Mouse (Mus musculus): ENCODE measurements around the gene Add3.
"Not testable (repeated sequence)": the region's sequence is repeated elsewhere in the genome, so short reads cannot be mapped to it uniquely, and the experiment has no call there.

Gene Add3

DNA sequence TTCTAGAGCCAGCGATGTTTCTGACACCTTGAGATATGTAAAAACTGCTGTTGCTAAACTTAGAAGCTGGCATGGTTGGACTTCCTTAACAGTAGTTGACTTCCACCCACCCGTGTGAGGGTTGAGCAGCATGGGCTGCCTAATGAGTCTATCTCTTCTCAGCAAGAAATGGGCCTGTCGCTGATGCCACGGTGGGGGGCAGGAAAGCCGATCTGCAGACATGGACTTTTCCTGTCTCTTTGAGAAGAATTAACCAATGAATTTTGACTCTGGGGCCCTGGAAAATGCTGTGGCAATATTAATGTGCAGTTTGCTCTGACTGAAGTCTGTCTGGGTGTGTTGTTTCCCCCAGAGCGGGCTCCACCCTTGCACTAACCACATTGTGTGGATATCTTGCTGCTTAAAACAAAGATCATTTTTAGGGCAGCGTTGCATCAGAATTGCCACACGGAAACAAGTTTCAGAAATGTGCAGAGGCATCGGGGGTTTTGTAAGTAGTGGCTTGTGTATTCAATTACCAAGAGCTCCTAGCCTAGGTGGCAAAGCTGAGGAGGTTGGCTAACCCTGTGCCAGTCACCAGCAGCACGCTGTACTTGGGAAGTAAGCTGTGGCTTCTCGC lies 53.8 kb downstream of the Add3 start:
- peak; percentile 37 for DNase-seq (ENCODE audit: low spot score)

DNA sequence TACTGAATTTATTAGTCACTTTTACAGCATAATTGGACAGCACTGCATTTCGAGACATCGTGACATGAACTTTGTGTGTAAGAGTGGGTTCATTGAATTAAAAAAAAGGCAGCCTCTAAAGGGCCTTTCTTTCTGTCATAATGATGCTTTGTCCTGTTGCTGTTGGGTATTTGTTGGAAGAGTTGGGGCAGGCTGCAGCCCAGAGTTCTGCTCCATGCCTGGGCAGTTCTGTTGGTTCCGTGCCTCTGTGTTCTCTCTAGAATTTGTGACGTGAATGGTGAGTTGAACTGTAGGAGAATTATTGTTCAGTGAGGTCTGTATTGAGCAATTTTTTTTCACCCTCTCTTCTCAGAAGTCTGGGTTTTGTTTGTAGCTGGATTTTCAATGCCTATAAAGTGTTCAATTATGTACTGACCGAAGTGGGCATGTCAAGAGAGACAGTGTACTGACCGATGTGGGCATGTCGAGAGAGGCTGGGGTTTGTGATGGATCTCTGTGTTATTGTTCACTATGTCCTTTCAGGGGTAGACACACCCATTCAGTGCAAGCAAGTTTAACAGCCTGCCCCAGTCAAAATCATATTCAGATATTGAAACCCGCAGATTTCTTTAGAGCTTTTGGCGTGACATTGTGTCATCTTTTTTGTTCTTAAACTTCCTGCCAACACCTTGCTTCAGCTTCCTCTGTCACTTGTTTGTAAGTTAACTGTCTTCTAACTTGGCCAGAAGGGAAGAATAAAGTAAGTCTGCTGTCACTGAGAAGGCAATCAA lies 54.7 kb downstream of the Add3 start:
- no peak for DNase-seq (ENCODE audit: low spot score)

DNA sequence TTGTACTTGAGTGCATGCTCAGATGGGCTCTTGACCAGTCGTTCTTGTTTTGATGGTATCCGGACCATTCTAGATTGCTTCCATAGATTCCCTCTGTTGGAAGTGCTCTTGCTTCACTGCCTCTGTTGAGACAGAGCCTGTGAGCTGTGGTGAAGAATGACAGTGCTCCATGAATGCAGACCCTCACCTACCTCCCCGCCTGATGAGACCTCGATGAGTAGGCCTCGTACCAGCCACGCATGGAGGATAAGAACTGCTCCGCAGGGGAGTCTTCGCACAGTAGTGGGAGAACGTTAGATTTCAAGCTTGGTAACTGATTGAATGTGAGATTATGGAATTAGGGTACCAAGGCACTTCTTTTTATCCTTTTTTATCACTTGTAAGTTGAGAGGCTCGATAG lies 56.7 kb downstream of the Add3 start:
- no peak for DNase-seq (ENCODE audit: low spot score)

DNA sequence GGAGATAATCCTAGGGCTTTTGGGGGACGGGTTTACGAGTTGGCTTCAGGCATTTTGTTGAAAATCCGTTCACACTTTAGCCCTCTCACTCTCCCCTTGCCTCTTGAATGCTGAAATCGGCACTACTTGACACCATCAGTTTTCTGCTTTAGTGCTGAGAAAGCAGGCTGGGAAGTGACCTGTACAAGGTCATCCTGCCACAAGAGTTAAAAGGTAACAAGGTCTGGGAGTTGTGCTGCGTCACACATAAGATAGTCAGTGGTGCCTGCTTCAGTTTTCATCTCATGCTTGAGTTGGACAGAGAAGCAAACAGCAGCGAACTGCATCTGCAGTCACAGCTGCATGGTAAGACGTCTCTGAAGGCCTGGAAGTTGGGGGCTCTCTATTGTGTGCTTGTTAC lies 57.5 kb downstream of the Add3 start:
- DNase-seq (ENCODE audit: low spot score): no peak

DNA sequence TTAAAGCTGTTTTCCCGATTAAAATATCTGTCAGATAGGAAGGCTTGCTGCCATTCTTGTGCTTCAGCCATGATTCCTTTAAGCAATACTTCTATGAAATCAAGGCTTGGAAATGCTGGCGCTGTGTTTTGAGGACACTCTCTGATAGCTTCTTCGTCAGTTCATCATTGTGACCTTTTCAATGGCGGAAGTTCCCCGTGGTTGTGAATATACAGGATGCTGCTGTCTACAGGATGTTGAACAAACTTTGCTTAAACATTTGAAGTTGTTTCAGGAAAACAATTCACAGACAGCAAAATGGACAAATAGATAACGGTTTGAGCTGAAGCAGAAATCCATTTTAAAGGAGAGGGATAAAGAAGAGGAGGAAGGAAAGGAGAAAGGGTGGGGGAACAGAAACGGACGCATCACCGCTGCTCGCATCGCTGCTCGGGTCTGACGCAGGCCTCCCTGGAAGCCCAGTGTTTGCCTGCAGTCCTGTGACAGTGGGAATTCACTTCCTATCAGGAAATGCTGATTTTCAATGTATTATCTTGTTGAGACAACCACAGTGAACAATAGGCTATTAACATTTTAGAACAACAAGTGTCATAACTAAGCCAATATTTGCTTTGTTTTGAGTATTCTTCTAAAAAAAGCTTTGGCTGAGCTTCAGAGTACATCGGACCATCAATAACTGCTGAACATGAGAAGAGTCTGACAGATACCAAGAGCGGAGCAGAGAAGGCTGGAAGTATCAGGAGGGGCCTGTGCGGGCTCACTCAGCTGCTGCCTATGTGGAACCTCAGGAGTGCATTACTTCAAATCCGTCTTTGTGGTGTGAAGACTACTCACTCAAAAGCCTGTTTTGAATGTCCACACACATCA lies 58.7 kb downstream of the Add3 start:
- no peak for DNase-seq (ENCODE audit: low spot score)

DNA sequence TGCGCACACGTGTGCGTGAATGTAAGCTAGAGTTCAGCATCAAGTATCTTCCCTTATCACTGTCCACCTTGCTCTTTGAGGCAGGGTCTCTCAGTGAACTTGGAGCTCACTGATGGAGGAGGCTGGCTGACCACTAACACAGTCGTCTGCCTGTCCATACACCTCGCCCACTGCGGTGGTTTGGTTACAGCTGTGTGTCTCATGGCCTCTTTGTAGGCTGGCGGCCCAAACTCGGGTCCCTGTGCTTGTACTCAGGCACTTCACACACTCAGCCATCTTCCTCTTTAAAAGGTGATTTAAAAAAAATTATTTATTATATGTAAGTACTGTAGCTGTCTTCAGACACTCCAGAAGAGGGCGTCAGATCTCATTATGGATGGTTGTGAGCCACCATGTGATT lies 59.5 kb downstream of the Add3 start:
- DNase-seq (ENCODE audit: low spot score): no peak

DNA sequence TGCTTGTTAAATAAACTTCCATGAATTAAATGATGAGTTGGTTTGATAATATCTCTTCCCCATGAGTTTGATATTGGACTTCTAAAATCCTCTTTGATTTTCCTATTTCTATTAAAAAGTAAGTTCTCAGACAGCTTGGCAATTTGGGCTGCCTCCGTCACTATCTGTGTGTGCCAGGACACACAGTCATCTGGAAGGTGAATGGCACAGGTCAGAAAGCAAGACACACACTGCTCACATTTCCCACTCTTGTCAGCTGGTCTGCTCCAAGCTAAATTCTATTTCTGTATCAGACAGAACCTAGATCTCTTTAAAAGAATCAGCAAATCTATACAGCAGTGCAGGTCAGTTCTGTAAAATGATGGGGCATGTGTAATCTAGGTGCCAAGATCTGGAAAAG lies 61.9 kb downstream of the Add3 start:
- DNase-seq (ENCODE audit: low spot score): no peak

DNA sequence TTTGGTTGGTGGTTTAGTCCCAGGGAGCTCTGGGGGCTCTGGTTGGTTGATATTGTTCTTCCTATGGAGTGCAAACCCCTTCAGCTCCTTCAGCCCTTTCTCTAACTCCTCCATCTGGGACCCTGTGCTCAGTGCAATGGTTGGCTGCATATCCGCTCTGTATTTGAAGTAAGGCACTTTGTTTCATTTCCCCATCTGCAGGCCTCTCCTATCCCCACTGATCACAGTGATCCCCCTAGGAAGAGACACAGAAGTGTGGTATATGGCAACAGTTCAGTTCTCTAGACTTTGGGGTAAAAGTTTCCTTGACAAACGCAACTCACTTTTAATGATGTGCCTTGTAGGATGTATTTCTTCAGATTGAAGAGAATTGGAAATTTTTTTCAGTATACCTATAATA lies 66.7 kb downstream of the Add3 start:
- no peak for DNase-seq (ENCODE audit: low spot score)

DNA sequence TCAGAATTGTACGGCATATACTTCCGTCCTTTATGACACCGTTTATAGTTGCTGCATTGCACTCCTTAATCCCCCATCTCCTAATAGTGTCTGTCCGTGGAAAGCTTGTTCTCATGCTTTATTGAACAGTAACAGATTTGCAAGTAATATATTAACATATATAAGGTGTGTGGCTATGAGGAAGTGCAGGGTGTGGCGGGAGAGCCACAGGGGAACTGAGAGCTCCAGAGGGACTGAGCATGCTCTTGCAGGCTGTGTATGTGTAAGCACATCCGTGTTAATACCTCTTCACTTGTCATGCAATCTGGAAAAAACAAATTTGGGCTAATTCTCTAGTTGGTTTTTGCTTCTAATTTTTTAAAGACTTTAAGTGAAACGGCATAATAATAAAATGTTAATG lies 68.6 kb downstream of the Add3 start:
- DNase-seq (ENCODE audit: low spot score): no peak

DNA sequence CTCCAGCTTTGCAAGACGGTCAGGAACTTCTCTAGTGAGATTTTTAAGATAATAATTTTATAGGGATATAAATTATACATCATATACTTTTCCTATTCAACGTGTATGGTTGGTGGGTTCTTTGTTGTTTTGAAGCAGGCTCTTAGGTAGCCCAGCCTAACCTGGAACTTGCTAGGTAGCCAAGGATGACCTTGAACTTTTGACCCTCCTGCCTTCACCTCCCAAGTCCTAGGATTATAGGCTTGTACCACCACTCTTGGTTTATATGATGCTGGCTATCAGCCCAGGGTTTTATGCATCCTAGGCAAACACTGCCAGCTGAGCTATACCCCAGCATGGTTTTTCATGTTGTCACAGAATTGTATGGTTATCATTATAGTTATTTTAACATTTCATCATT lies 70.0 kb downstream of the Add3 start:
- DNase-seq (ENCODE audit: low spot score): no peak

DNA sequence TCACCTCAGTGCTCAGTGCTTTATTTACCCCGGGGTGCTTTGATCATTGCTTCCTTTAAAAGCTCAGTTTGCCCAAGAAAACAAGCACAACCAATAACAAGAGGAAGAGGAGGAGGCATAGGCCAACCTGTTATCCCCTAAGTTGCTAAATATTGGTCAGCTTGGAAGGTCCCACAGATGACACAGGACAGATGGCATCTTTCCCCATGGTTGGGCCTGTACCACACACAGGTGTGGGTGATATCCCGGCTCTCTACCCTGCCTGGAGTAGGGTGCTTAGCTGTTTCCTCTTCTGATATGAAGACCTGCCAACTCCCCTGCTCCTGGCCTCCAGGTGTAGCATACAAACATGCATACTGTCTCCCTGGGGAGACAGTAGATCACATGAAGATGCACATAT lies 75.1 kb downstream of the Add3 start:
- DNase-seq (ENCODE audit: low spot score): no peak

DNA sequence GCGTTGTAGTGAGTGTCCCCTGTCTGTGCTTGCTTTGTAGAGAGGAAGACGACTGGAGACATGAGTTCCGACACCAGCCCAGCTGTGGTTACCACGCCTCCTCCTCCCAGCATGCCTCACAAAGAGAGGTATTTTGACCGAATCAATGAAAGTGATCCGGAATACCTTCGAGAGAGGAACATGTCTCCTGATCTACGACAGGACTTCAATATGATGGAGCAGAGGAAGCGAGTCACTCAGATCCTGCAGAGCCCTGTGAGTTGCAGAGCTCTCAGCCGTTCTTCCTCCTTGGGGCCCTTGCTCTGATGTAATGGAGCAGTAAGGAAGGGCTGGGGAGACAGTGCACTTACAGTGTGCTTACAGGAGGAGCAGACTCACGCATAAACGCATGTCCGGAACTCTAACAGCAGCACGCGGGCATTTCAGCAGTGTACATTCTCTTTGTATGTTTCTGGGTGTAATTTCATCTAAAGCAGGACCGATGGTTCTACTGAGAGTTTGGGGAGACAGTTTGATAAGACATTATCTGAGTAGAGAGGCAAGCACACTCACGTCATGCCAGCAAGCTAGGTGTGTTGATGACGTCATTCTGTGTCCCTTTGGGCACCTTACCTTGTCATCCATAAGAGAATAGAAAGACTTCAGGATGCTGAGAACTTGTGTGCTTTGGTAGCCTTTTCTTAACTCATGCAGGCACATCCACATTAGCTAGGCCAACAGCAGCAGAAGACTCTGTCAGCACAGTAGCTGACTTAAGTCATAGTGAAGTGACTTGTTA lies 76.7 kb downstream of the Add3 start:
- no peak for DNase-seq (ENCODE audit: low spot score)

DNA sequence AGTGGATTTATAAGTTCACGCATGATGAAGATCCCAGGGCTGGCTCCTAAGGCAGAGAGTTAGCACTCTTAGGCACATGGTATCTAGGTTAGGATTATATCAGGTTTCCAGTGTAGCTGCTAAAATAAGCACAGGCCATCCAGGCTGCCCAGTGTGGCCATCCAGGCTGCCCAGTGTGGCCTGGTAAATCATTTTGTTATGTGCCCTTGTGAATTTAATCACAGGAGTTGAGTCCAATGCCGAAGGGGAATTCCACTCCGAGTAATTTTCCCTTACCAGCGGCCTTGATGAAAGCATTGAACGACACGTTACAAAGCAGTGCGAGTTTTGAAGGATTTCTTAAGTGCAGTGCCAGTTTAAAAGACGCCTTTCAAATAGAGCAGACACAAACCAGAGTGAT lies 77.6 kb downstream of the Add3 start:
- no peak for DNase-seq (ENCODE audit: low spot score)

DNA sequence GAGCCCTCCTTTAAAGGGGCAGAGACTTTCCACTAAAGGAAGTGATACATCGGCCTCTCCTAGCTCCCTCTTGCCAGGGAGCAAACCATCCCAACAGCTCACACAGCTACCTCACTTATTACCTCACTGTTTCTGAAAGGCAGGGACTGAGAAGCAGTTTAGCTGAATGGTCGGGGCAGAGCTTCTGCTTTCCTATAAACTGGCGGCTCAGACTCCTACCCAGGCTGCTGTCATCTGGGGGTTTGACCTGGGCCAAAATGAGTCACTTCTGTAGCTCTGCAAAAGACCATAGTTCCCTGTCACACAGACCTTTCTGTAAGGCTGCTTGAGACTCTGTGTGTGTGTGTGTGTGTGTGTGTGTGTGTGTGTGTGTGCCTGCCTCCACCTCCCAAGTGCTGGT lies 79.1 kb downstream of the Add3 start:
- no peak for DNase-seq (ENCODE audit: low spot score)

DNA sequence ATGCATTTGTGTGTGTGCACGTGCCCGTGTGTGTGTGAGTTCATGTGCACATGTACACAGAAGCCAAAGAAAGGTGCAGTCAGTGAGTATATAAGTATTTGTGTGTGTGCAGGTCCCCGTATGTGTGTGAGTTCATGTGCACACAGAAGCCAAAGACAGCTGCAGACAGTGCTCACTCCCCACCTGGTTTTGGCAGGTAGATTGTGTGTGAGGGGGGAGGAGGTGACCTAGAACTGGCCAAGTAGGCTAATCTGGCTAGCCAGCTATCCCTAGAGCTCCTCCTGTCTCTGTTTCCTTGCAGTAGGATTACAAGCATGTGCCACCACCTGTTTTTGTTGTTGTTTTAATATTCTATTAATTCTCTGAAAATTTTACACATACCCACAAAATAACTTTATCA lies 80.9 kb downstream of the Add3 start:
- no peak for DNase-seq (ENCODE audit: low spot score)

DNA sequence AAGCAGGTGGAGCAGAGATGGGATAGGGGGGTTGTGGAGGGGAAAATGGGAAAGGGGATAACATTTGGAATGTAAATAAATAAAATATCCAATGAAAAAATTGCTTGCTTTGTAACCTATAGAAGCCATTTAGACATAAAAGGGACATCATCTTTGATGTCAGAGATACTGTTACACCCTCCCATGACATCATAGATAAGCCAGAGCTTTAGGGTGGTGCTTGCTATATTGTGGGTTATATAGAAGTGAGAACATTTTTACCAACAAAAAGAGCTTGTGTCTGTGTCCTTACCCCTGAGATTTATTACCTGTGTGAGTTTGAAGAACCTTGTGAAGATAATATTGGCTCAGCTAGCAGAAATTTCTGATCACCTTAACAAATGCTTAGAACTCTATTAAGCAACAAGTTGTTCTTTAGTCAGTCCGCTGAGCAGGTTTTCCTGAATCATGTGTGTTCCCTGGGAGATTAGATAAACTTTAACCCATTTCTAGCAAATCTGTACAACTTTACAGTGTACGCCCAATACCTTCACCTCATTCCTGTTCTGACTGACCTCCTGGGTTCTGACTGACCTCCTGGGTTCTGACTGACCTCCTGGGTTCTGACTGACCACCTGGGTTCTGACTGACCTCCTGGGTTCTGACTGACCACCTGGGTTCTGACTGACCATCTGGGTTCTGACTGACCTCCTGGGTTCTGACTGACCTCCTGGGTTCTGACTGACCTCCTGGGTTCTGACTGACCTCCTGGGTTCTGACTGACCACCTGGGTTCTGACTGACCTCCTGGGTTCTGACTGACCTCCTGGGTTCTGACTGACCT lies 85.2 kb downstream of the Add3 start:
- not testable (repeated sequence) for DNase-seq (ENCODE audit: low spot score)

DNA sequence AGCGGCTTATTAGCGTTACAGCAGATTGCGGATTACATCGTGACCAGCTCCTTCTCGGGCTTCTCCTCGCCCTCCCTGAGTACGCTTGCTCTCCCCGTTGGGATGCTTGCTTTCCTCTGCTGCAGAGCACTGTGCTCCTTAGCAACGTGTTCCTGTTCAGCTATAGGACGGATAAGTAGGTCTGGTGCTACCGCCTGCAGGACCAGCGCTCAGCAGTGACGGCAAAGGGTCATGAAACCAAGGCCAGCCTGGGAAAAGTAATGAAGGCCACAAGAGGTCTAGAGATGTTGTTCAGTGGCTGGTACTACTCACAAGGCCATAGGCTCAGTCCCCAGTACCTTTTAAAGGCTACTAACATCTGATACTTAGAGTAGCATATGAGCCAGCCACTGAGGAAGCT lies 86.4 kb downstream of the Add3 start:
- DNase-seq (ENCODE audit: low spot score): no peak

DNA sequence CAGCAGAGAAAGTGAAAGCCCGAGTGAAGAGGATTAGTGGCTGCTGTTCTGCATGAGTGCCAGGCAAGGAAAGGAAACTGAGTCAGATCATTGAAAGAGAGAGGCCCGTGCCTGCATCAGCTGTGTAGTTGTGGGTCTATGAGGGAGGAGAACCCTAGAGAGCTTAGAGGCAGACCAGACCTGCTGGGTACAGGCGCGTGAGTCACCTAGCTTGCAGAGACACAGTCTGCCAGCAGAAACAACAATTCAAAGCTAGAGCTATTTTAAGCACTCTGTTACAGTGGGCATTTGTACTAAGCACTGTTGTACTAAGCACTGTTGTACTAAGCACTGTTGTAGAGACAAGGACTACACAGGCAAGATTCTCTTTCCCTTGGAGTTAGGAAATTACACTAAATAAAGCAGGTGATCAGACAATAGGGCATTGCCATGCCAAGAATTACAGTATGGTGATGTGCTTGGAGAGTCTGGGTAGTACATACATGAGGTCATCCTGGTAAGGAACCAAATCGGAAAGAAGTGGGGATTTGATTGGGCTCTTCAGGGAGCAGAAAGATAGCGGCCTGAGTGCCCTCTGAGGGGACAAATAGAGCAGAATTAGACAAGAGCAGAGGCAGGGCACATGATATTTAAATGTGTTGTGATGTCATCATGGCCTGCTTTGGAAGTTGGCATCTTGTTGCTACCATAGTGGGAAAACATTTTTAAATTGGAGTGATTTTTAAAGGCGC lies 88.0 kb downstream of the Add3 start:
- DNase-seq (ENCODE audit: low spot score): no peak

DNA sequence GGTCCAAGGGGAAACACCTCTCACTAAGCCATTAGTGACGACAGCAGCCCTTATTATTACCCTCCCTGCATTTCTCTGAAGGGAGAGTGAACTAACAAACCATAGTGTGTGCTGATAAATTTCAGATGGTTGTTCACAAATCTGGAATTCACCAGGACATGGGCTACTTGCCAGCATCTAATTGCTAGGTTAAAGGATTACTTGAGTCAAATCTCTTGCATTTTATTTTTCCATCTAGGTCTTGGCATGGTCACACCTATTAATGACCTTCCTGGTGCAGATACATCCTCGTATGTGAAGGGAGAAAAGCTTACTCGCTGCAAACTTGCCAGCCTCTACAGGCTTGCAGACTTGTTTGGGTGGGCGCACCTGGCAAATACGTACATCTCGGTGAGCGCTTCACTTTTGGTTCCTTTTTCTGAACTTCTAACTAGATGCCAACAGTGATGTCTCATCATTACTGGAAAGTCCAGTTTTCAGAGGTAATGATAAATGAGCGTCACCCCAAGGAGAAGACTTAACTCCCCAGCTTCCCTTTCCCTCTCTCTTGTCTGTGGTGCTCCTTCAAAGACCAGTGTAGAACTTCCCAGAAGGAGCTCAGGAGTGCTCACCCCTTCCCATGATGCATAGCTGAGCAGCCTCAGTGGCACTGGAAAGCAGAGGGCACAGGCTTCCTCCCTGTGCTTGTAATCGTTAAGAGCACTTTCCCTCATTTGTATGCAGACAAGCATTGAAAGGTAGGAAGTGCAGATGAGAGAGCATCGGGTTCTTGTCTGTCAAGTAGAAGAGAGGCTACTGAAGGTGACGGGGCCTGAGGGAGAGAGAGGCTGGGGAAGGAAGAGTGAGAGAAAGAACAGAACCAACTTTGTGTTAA lies 90.9 kb downstream of the Add3 start:
- no peak for DNase-seq (ENCODE audit: low spot score)

DNA sequence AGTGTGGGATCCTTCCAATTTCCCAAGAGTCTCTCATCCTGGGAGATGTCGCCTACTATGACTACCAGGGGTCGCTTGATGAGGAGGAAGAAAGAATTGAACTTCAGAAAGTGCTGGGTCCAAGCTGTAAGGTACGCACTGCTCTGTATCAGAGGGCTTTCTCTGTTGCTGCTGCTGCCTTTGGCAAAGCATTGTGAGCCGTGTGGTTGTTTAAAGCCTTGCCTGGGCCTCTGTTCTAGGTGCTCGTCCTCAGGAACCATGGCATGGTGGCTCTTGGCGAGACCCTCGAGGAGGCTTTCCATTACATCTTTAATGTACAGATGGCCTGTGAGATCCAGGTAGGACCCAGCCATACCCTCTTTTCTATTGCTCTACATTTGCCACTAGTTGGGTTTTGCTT lies 93.3 kb downstream of the Add3 start:
- no peak for DNase-seq (ENCODE audit: low spot score)

Data from urinary bladder, postnatal 14 days (tissue).